Mouse (Mus musculus): Measurements from ENCODE around the gene Lect2. TPM values are rescaled to one million over a fixed set of nuclear protein-coding genes. Genes with fewer than 3 reads are reported as not detected.

Lect2 gene
- total and polyA plus RNA-seq, 2 experiments from 2014 or later: not detected

DNA sequence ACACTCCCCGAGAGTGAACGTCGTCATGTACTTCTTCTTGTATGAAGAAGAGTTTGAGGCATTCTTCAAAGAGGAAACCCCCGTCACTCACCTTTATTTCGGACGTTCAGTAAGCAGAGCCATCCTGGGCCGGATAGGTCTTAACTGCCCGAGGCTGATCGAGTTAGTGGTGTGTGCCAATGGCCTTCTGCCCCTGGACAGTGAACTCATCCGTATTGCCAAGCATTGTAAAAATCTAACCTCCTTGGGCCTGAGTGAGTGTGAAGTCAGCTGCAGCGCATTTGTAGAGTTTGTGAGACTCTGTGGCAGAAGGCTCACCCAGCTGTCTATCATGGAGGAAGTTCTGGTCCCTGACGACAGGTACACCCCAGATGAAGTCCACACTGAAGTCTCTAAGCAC lies 11.3 kb downstream of the Lect2 start:
- H3K4me2 ChIP-seq (ENCODE audit: low read depth, low read length): no peak overlapping the region
- peaks cover 16% of the 10 kb centered on the region for H3K9me3 ChIP-seq (replicated peaks; ENCODE audit: control insufficient read depth, low read length)
- no peak overlapping the region for H3K27ac ChIP-seq (ENCODE audit: low read depth)
- TF ChIP-seq CTCF (IDR thresholded peaks at IDR 0.05; ENCODE audit: low read depth) (no peak), EP300 (IDR thresholded peaks at IDR 0.05; ENCODE audit: low read depth) (no peak)
- H3K27me3 ChIP-seq (ENCODE audit: control insufficient read depth, insufficient read depth, low read length): no peaks in the 10 kb centered on the region
- no peak overlapping the region for H3K4me3 ChIP-seq (ENCODE audit: low read depth, low read length)
- no peak overlapping the region for H3K9ac ChIP-seq (replicated peaks; ENCODE audit: low read depth, low read length)
- DNase-seq (ENCODE audit: low spot score) (no peak), ATAC-seq (ENCODE audit: insufficient read depth, low read depth) (no peak)
- WGBS: 85% methylated on average over 12 of the region's 12 CpGs
- no peaks in the 10 kb centered on the region for H3K4me1 ChIP-seq (ENCODE audit: control insufficient read depth, insufficient read depth)
- H3K36me3 ChIP-seq (replicated peaks; ENCODE audit: control insufficient read depth, insufficient read depth, low read length): no peaks in the 10 kb centered on the region

DNA sequence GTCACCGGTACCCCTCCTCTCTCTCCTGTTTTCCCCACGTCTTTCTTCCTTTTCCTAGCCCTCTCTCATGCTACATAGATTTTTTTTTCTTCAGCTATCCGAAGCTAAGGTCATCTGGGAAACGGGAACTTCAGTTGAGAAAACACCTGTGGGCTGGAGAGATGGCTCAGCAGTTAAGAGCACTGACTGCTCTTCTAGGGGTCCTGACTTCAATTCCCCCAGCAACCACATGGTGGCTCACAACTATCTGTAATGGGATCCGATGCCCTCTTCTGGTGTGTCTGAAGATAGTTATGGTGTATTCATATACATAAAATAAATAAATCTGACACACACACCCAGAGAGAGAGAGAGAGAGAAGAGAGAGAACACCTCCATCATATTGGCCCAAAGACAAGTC lies 12.7 kb downstream of the Lect2 start:
- ATAC-seq (ENCODE audit: insufficient read depth, low read depth): no peak
- Histone ChIP-seq H3K4me1 (ENCODE audit: control insufficient read depth, insufficient read depth) (no peaks in the 10 kb centered on the region), H3K9ac (replicated peaks; ENCODE audit: low read depth, low read length) (no peak overlapping the region), H3K9me3 (replicated peaks; ENCODE audit: control insufficient read depth, low read length) (peaks cover 16% of the 10 kb centered on the region), H3K36me3 (replicated peaks; ENCODE audit: control insufficient read depth, insufficient read depth, low read length) (no peaks in the 10 kb centered on the region), H3K4me2 (ENCODE audit: low read depth, low read length) (no peak overlapping the region), H3K27ac (ENCODE audit: low read depth) (no peak overlapping the region), H3K27me3 (ENCODE audit: control insufficient read depth, insufficient read depth, low read length) (no peaks in the 10 kb centered on the region), H3K4me3 (ENCODE audit: low read depth, low read length) (no peak overlapping the region)
- DNase-seq (ENCODE audit: low spot score): no peak
- 71% methylated on average over 5 of the region's 5 CpGs for WGBS
- TF ChIP-seq EP300 (IDR thresholded peaks at IDR 0.05; ENCODE audit: low read depth): no peak
- TF ChIP-seq CTCF (IDR thresholded peaks at IDR 0.05; ENCODE audit: low read depth): no peak

DNA sequence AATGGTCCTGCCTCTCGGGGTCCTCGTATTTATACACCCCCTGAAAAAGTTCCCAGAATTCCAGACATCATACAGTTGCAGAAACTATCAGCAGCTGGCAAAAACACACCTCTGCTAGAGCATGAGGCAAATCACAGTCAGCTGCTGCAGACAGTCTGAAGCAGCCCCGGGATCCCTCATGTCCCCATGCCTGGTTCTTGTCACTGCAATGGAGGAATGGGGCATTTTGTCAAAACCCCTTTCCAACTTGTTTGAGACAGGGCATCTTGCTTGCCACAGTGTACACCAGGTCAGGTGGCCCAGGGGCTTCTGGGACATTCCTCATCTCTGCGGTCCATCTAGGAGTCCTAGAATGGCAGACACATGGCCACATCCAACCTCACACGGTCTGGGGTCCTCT lies 13.4 kb downstream of the Lect2 start:
- Histone ChIP-seq H3K27ac (ENCODE audit: low read depth) (no peak overlapping the region), H3K4me3 (ENCODE audit: low read depth, low read length) (no peak overlapping the region), H3K9me3 (replicated peaks; ENCODE audit: control insufficient read depth, low read length) (peaks cover 16% of the 10 kb centered on the region), H3K4me1 (ENCODE audit: control insufficient read depth, insufficient read depth) (no peaks in the 10 kb centered on the region), H3K9ac (replicated peaks; ENCODE audit: low read depth, low read length) (no peak overlapping the region), H3K4me2 (ENCODE audit: low read depth, low read length) (no peak overlapping the region), H3K27me3 (ENCODE audit: control insufficient read depth, insufficient read depth, low read length) (no peaks in the 10 kb centered on the region), H3K36me3 (replicated peaks; ENCODE audit: control insufficient read depth, insufficient read depth, low read length) (no peaks in the 10 kb centered on the region)
- ATAC-seq (ENCODE audit: insufficient read depth, low read depth): no peak
- 74% methylated on average over 5 of the region's 5 CpGs for WGBS
- no peak for TF ChIP-seq EP300 (IDR thresholded peaks at IDR 0.05; ENCODE audit: low read depth)
- TF ChIP-seq CTCF (IDR thresholded peaks at IDR 0.05; ENCODE audit: low read depth): no peak
- no peak for DNase-seq (ENCODE audit: low spot score)

DNA sequence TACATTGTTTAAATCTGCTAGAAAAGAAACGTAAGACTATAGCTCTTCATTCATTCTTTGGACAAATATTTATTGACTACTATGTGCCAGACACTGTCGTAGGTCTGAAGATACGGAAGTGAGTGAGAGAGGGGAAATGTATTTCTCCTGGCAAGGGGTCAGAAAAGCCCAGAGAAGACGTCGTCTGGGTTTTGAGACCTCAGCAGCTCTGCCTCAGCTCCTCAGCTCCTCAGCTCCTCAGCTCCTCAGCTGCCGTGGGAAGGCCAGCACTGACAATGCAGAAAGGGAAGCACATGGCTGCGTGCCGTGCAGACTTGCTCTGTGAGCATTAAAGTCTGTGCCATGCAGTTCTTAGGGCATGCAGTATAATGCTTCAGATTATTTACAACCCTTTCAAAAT lies 18.6 kb downstream of the Lect2 start:
- H3K36me3 ChIP-seq (replicated peaks; ENCODE audit: control insufficient read depth, insufficient read depth, low read length): no peaks in the 10 kb centered on the region
- H3K9ac ChIP-seq (replicated peaks; ENCODE audit: low read depth, low read length): no peak overlapping the region
- H3K4me3 ChIP-seq (ENCODE audit: low read depth, low read length): no peak overlapping the region
- H3K9me3 ChIP-seq (replicated peaks; ENCODE audit: control insufficient read depth, low read length): peaks cover 10% of the 10 kb centered on the region
- H3K27me3 ChIP-seq (ENCODE audit: control insufficient read depth, insufficient read depth, low read length): no peaks in the 10 kb centered on the region
- no peak for ATAC-seq (ENCODE audit: insufficient read depth, low read depth)
- H3K4me2 ChIP-seq (ENCODE audit: low read depth, low read length): no peak overlapping the region
- no peak for TF ChIP-seq EP300 (IDR thresholded peaks at IDR 0.05; ENCODE audit: low read depth)
- TF ChIP-seq CTCF (IDR thresholded peaks at IDR 0.05; ENCODE audit: low read depth): no peak
- 45% methylated on average over 8 of the region's 8 CpGs for WGBS
- no peaks in the 10 kb centered on the region for H3K4me1 ChIP-seq (ENCODE audit: control insufficient read depth, insufficient read depth)
- H3K27ac ChIP-seq (ENCODE audit: low read depth): no peak overlapping the region
- no peak for DNase-seq (ENCODE audit: low spot score)

DNA sequence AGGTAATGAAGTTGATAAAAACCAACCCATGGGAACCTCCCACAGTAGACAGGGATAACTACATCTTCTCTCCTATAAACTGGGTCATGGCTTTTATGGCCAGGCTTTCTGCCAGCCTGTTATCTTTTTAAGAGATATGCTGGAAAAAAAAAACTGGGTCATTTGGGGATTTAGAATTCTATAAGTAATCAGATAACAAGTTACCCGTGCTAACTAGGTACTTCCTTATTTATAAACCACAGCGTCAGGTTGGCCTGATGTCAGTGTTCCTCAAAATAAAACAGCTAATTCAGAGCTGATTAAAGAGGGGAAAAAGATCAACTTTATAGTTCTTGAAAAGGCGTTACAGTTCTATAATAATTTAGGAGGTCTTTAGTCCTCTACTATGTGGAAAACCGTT lies 19.3 kb downstream of the Lect2 start:
- TF ChIP-seq EP300 (IDR thresholded peaks at IDR 0.05; ENCODE audit: low read depth) (no peak), CTCF (IDR thresholded peaks at IDR 0.05; ENCODE audit: low read depth) (no peak)
- Histone ChIP-seq H3K4me2 (ENCODE audit: low read depth, low read length) (no peak overlapping the region), H3K27ac (ENCODE audit: low read depth) (no peak overlapping the region), H3K36me3 (replicated peaks; ENCODE audit: control insufficient read depth, insufficient read depth, low read length) (no peaks in the 10 kb centered on the region), H3K9me3 (replicated peaks; ENCODE audit: control insufficient read depth, low read length) (0 out of 2 replicates have a peak, but pooled peaks cover 4% of the 10 kb centered on the region), H3K4me1 (ENCODE audit: control insufficient read depth, insufficient read depth) (no peaks in the 10 kb centered on the region), H3K4me3 (ENCODE audit: low read depth, low read length) (no peak overlapping the region), H3K9ac (replicated peaks; ENCODE audit: low read depth, low read length) (no peak overlapping the region), H3K27me3 (ENCODE audit: control insufficient read depth, insufficient read depth, low read length) (no peaks in the 10 kb centered on the region)
- 57% methylated on average over 4 of the region's 4 CpGs for WGBS
- no peak for DNase-seq (ENCODE audit: low spot score)
- no peak for ATAC-seq (ENCODE audit: insufficient read depth, low read depth)

DNA sequence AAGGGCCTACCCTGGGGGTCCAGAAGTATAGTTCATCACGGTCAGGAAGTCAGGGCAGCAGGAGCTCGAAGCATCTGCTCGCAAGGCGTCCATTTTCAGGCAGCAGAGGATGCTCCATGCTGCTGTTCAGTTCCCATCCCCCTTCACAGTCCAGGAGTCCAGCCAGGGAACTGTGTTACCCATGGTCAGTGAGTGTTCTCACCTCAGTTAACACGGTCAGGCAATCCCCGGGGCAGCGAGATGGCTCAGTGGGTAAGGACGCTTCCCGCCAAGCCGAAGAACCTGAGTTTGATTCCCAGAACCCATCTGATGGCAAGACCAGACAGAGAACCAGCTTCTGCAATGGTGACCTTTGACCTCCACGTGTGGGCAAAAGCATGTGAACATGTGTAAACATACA lies 20.0 kb downstream of the Lect2 start:
- no peaks in the 10 kb centered on the region for H3K9me3 ChIP-seq (replicated peaks; ENCODE audit: control insufficient read depth, low read length)
- ATAC-seq (ENCODE audit: insufficient read depth, low read depth) (no peak), DNase-seq (ENCODE audit: low spot score) (no peak)
- H3K9ac ChIP-seq (replicated peaks; ENCODE audit: low read depth, low read length): no peak overlapping the region
- no peak overlapping the region for H3K4me2 ChIP-seq (ENCODE audit: low read depth, low read length)
- H3K27me3 ChIP-seq (ENCODE audit: control insufficient read depth, insufficient read depth, low read length): no peaks in the 10 kb centered on the region
- 90% methylated on average over 11 of the region's 11 CpGs for WGBS
- H3K27ac ChIP-seq (ENCODE audit: low read depth): no peak overlapping the region
- H3K36me3 ChIP-seq (replicated peaks; ENCODE audit: control insufficient read depth, insufficient read depth, low read length): no peaks in the 10 kb centered on the region
- TF ChIP-seq EP300 (IDR thresholded peaks at IDR 0.05; ENCODE audit: low read depth) (no peak), CTCF (IDR thresholded peaks at IDR 0.05; ENCODE audit: low read depth) (no peak)
- no peaks in the 10 kb centered on the region for H3K4me1 ChIP-seq (ENCODE audit: control insufficient read depth, insufficient read depth)
- H3K4me3 ChIP-seq (ENCODE audit: low read depth, low read length): no peak overlapping the region

Data from heart, postnatal 0 days (tissue).